ENCODE assay signal across 8 mouse cellular contexts in genomic region chr17:46879841-46880311, GRCm38 (mm10). TPM values are rescaled to one million over a fixed set of nuclear protein-coding genes. Genes with fewer than 3 reads are reported as not detected.
DNase-seq lines count a peak whose midpoint lies in the region; ATAC-seq and TF ChIP-seq lines count a peak whose summit lies in the region.
"Had no signal": no experiment of that assay in that cellular context is flagged by ENCODE, and none has a peak within 500 bp of the region (broad histone marks: within the 10 kb centered on the region; RNA-seq: fewer than 3 reads in every experiment).

No protein-coding gene starts in this region.

- H3K4me1 ChIP-seq in heart, embryonic 11.5 days (ENCODE audit: control insufficient read depth, insufficient read depth, low read length), result peaks cover 6% of the 10 kb centered on the region
- H3K4me1 ChIP-seq in kidney, postnatal 0 days (replicated peaks; ENCODE audit: insufficient read depth, low read length), result 0 out of 2 replicates have a peak, but pooled peaks cover 8% of the 10 kb centered on the region
- H3K4me1 ChIP-seq in neural tube, embryonic 13.5 days (replicated peaks), result peaks cover 9% of the 10 kb centered on the region

- no peak overlapping the region for H3K4me3 ChIP-seq in heart, embryonic 11.5 days (ENCODE audit: low read depth, low read length)
- H3K4me3 ChIP-seq in kidney, postnatal 0 days (replicated peaks; ENCODE audit: low read depth, low read length), result no peak overlapping the region
- no peak overlapping the region for H3K4me3 ChIP-seq in neural tube, embryonic 13.5 days
- H3K4me3 ChIP-seq: erythroblast, embryonic 14.5 days had no signal

- H3K9me3 ChIP-seq in heart, embryonic 11.5 days (replicated peaks; ENCODE audit: control insufficient read depth, low read length), result no peaks in the 10 kb centered on the region
- H3K9me3 ChIP-seq in kidney, postnatal 0 days (replicated peaks; ENCODE audit: low read length), result no peaks in the 10 kb centered on the region
- H3K9me3 ChIP-seq in neural tube, embryonic 13.5 days, result no peaks in the 10 kb centered on the region

- peak; percentile 68 for DNase-seq in CD4-positive, CD25-positive, alpha-beta regulatory T cell, adult 2 months (ENCODE audit: low read depth, low spot score)
- DNase-seq in kidney, postnatal 0 days (ENCODE audit: low spot score), result peak; percentile 72
- DNase-seq in testis, postnatal 10 days (ENCODE audit: low spot score), result no peak
- DNase-seq in layer of hippocampus, adult 11-12 months (ENCODE audit: low spot score), result no peak

- H3K9ac ChIP-seq in heart, embryonic 11.5 days (ENCODE audit: low read depth, low read length), result no peak overlapping the region
- H3K9ac ChIP-seq in kidney, postnatal 0 days (ENCODE audit: low read depth, low read length), result no peak overlapping the region
- H3K9ac ChIP-seq in neural tube, embryonic 13.5 days, result no peak overlapping the region

- TF ChIP-seq CTCF in kidney, postnatal 0 days (IDR thresholded peaks at IDR 0.05; ENCODE audit: low read depth), result no peak

- peak; percentile 81 for ATAC-seq in activated CD4-positive, CD25-positive, alpha-beta regulatory T cell, adult 4 months
- 0 out of 2 replicates have a peak, but pooled peaks have one; percentile 35 for ATAC-seq in heart, embryonic 11.5 days (replicated peaks; ENCODE audit: insufficient number of reproducible peaks, low FRiP score, low TSS enrichment)
- peak; percentile 41; the same call in 1 of the 2 replicates for ATAC-seq in kidney, postnatal 0 days (replicated peaks; ENCODE audit: low FRiP score, low read depth)
- ATAC-seq in neural tube, embryonic 13.5 days (ENCODE audit: low read depth), result peak; percentile 64

- WGBS in heart, embryonic 11.5 days (ENCODE audit: insufficient replicate concordance), result 29% methylated on average over 14 of the region's 14 CpGs
- WGBS in kidney, postnatal 0 days, result 17% methylated on average over 14 of the region's 14 CpGs
- 33% methylated on average over 14 of the region's 14 CpGs for WGBS in neural tube, embryonic 13.5 days

- H3K4me2 ChIP-seq in heart, embryonic 11.5 days, result no peak overlapping the region; the same call in 1 of the 2 replicates
- no peak overlapping the region for H3K4me2 ChIP-seq in kidney, postnatal 0 days (ENCODE audit: low read length)
- no peak overlapping the region for H3K4me2 ChIP-seq in neural tube, embryonic 13.5 days

- no peaks in the 10 kb centered on the region for H3K36me3 ChIP-seq in heart, embryonic 11.5 days (ENCODE audit: control insufficient read depth, insufficient read depth, low read length)
- no peaks in the 10 kb centered on the region for H3K36me3 ChIP-seq in kidney, postnatal 0 days (ENCODE audit: insufficient read depth, low read length)
- H3K36me3 ChIP-seq in neural tube, embryonic 13.5 days, result no peaks in the 10 kb centered on the region

- no peaks in the 10 kb centered on the region; the same call in 1 of the 2 replicates for H3K27me3 ChIP-seq in heart, embryonic 11.5 days (ENCODE audit: control insufficient read depth, insufficient read depth, low read length)
- no peaks in the 10 kb centered on the region for H3K27me3 ChIP-seq in kidney, postnatal 0 days (ENCODE audit: insufficient read depth, low read length)
- H3K27me3 ChIP-seq in neural tube, embryonic 13.5 days, result no peaks in the 10 kb centered on the region

- H3K27ac ChIP-seq in heart, embryonic 11.5 days (ENCODE audit: low read depth, low read length), result peak overlapping the region; percentile 22; the same call in 1 of the 2 replicates
- no peak overlapping the region for H3K27ac ChIP-seq in kidney, postnatal 0 days
- H3K27ac ChIP-seq in neural tube, embryonic 13.5 days (replicated peaks), result peak overlapping the region; percentile 7; the same call in 1 of the 2 replicates

RNA-seq across cellular contexts. Expression of gene Tbcc, which starts 10.6 kb away (rescaled TPM):
- 10 to 100 TPM; 10.4 to 12.4 TPM for polyA plus RNA-seq in activated CD4-positive, CD25-positive, alpha-beta regulatory T cell, adult 4 months (2017; shearing (Covaris generic))
- polyA plus RNA-seq in heart, embryonic 11.5 days (2014; fragmentation: Nextera tagmentation; extraction: Ambion mirVana), result 53.4 and 54.1 TPM in 2 replicates
- polyA plus RNA-seq in kidney, postnatal 0 days (2015; fragmentation: Nextera tagmentation; extraction: Ambion mirVana), result 58.2 and 71.4 TPM in 2 replicates
- polyA plus RNA-seq in neural tube, embryonic 13.5 days (2015; fragmentation: Nextera tagmentation; extraction: Ambion mirVana), result 70.7 and 75.4 TPM in 2 replicates

RNA-seq across cellular contexts. Expression of gene Bicral, which starts 21.6 kb away (rescaled TPM):
- polyA plus RNA-seq in activated CD4-positive, CD25-positive, alpha-beta regulatory T cell, adult 4 months (2017; shearing (Covaris generic)), result 1 to 10 TPM; 8.3 to 8.5 TPM
- 4.1 and 4.9 TPM in 2 replicates for polyA plus RNA-seq in heart, embryonic 11.5 days (2014; fragmentation: Nextera tagmentation; extraction: Ambion mirVana)
- 2.9 and 4.1 TPM in 2 replicates for polyA plus RNA-seq in kidney, postnatal 0 days (2015; fragmentation: Nextera tagmentation; extraction: Ambion mirVana)
- polyA plus RNA-seq in neural tube, embryonic 13.5 days (2015; fragmentation: Nextera tagmentation; extraction: Ambion mirVana), result 6.5 and 9.4 TPM in 2 replicates

RNA-seq across cellular contexts. Expression of gene Prph2, which starts 30.4 kb away (rescaled TPM):
- polyA plus RNA-seq in activated CD4-positive, CD25-positive, alpha-beta regulatory T cell, adult 4 months (2017; shearing (Covaris generic)), result not detected
- polyA plus RNA-seq in heart, embryonic 11.5 days (2014; fragmentation: Nextera tagmentation; extraction: Ambion mirVana), result not detected in 2 replicates
- 0.11 and 0.16 TPM in 2 replicates for polyA plus RNA-seq in kidney, postnatal 0 days (2015; fragmentation: Nextera tagmentation; extraction: Ambion mirVana)
- polyA plus RNA-seq in neural tube, embryonic 13.5 days (2015; fragmentation: Nextera tagmentation; extraction: Ambion mirVana), result not detected in 2 replicates
- polyA plus RNA-seq: erythroblast, embryonic 14.5 days had no signal

Comparison
In these comparisons a context has a peak if more than half of its experiments do, and no peak if none do; other contexts are left out.
1. DNase-seq: peak in CD4-positive, CD25-positive, alpha-beta regulatory T cell, adult 2 months (single experiment) and kidney, postnatal 0 days (single experiment); none in testis, postnatal 10 days (single experiment) and layer of hippocampus, adult 11-12 months (single experiment).
2. Peak in every context shown above with its lines, with median percentiles within 50 percentile points of each other: ATAC-seq.